Mouse (Mus musculus) liver, adult (tissue): ENCODE results near the gene Olfr288.

Experiments
- GATA4 ChIP-seq: IDR thresholded peaks from 2 replicates; pipeline ENCODE4 v1.6.1; 2014; ENCODE audit warnings: mild to moderate bottlenecking, low read length; ENCODE audit not compliant: insufficient replicate concordance

The Olfr288 gene

GRCm38 (mm10) chr15:98172113-98172512, 23.2 kb downstream of the Olfr288 start:
- no peak for TF ChIP-seq GATA4

DNA sequence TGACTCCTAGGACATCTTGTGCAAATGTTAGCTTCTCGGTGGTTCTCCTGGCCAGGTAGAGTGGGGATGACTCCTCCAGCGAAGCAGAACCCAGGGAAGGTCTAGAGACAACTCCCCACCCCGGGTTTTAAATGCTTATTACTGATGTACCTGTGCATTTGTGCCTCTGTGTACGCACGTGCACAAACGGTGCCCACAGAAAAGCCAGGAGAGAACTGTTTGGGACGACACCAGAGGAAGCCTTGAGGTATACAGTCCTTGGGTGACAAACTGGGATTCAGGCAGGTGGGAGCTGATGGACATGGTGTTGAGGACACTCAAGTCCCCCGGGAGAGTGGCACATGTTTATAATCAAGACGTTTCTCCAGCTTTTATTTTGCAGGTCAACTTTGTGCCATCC, 24.4 kb downstream of the Olfr288 start:
- no peak for TF ChIP-seq GATA4

DNA sequence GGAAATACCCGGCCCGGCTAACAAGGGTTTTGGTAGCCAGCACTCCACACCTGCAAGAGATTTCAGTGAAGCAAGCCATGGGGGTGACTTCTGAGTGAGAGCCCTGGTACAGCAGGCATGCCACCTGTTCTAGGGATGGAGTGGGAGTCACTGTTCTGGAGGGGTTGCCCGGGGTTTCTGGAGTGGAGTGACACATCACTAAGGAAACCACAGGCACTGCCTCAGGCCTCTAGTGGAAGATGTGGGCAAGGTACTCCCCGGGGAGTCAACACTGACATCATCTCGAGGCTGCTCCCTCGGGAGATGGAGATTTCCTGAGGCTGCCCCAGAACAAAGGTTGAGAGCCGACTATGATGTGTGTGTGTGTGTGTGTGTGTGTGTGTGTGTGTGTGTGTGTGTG, 25.0 kb downstream of the Olfr288 start:
- no peak for TF ChIP-seq GATA4

DNA sequence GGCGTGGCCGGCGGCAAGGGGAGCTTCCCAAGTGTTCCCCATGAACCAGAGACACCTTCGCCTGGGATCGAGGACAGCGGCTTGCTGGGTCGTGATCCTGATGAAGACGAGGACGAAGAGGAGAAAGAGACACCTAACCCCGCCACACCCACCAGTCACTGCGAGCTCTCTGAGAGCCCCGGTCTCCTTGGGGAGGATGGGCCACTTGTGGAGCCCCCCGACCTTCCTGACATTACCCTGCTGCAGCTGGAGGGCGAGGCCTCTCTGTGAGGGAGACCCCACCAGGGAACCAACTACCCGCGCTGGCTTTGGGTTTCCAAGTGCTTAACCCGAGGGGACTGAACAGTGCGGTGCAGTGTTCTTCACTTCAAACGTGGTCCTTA, 26.7 kb downstream of the Olfr288 start:
- no peak for TF ChIP-seq GATA4

GRCm38 (mm10) chr15:98167645-98168621, 27.4 kb downstream of the Olfr288 start:
- TF ChIP-seq GATA4: no peak

DNA sequence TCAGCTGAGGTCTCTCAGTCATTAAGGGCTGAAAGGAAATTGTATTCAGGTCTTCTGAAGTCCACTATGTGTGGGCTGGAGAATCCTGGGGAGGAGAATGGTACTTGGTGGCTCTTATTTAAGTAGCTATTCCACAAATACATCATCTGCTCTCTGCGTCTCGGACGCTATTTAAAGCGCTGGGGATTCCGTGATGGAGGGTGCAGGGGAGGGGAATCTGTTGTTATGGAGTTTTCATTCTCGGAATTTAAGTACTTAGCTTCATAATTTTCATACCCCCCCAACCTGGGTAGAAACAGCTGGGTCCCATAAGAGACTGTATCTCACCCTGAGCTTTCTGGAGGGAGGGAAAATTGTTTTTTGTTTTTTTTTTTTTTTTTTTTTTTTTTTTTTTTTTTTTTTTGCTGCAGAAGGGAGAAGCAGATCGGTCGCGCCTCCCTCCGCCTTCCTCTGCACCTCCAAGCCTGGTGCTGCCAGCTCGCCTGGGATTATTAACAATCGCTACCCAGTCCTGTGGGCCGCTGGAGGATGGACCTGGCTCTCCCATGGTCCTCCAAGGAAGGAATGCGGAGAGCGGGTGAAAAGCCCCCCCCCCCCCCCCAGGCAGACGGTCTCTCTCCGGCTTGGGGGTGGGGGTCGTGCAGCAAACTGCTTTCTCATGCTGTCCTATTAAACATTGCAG, 28.2 kb downstream of the Olfr288 start, which contains the start of gene Ccdc184:
Ccdc184 (plus strand) TSS at position 196 of the 682 bp plus-strand sequence.
- TF ChIP-seq GATA4: no peak

- no peak for TF ChIP-seq GATA4
Measured at GRCm38 (mm10) chr15:98165525-98165924, 29.8 kb downstream of the Olfr288 start, which contains the start of gene Asb8. Asb8 (minus strand) TSS chr15:98165625.

- TF ChIP-seq GATA4: no peak
Measured at GRCm38 (mm10) chr15:98162561-98162960, 32.8 kb downstream of the Olfr288 start.

DNA sequence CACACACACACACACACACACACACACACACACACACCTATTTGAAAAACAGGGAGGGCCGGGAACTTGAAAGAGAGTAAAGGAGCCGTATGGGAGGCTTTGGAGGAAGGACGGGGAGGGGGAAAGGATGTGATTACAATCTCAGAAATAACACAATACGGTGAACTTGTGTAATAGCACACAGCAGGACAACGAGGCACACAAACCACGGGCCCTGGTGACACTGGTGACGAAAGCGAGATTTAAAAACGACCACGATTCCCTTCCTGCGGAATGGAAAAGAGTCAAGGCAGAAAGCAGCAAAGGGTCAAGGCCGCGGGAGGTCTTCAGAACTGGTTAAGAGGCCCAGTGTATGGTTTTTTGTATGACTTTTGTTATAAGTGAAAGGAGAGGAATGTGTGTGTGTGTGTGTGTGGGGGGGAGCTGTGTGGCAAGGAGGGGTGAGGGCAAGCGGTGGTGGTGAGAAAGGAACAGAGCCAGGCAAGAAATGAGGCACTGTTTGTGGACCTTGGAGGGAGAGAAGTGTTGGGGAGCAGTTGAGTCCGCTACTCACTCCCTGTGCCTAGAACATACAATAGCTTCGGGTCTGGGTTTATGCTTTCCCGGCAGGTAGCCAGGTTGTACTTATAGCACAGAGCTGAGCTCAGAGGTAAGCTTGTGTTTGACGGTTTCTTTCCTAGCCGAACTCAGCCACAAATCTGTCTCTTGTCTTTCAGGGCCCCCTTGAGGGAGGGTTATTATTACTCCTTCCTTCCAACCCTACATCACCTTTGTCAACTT, 34.1 kb downstream of the Olfr288 start:
- no peak for TF ChIP-seq GATA4

- TF ChIP-seq GATA4: no peak
Measured at GRCm38 (mm10) chr15:98157253-98157652, 38.1 kb downstream of the Olfr288 start.

DNA sequence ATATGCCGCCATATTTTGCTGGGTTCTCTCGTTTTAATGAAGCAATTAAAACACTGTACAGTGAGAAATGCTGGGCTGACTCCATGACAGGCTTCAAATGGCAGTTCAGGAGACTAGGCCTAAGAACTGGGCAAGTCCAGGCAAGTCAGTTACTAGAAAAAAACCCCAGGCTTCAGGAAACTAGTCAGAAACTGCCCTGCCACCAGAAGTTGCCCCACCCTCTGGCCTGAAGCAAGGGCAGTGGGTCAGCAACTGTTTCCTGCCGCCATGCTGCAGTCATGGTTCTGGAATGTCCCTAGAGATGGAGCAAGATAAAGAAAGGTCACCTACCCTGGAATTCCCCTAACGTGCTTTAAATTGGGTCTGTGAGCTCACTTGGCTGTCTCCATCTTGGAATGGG, 39.4 kb downstream of the Olfr288 start:
- TF ChIP-seq GATA4: no peak

DNA sequence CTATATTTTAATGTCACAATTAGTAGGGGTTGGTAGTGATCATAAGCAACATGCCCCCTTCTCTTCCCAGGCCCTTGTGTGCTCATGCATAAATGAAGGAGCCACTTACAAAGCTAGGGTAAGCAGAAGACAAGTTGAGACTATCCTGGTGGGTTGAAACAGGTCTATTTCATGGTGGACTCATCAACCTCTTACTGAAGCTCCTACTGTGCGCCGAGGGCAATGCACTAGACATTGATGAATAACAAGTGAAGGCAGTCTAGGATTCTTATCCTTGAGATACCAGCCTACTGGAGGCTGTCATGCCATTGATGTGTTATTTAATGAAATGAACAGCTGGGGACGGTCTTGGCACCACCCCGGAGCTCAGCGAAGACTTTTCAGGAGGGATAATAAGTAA, 40.1 kb downstream of the Olfr288 start:
- no peak for TF ChIP-seq GATA4

DNA sequence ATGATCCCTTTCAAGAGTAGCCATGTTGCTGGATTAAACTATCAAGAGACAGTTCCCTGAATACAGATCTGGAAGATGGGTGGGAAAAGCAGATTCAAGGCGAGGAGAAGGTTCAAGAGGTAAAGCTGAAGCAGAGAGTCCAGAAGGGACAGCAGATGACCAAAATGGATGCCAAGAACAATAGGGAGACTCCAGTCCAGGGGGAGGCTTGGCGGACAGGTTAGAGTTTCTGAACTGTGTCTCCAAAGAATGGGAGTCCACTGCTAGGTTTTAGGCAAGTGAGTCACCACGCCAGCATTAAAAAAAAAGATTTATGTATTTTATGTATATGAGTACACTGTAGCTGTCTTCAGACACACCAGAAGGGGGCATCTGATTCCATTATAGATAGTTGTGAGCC, 40.7 kb downstream of the Olfr288 start:
- no peak for TF ChIP-seq GATA4

- no peak for TF ChIP-seq GATA4
Measured at GRCm38 (mm10) chr15:98154146-98154545, 41.2 kb downstream of the Olfr288 start.

GRCm38 (mm10) chr15:98153625-98154024, 41.7 kb downstream of the Olfr288 start:
- no peak for TF ChIP-seq GATA4
